Mouse (Mus musculus) intestine, postnatal 0 days (tissue): ENCODE measurements around the gene Ncoa4. TPM values are rescaled to one million over a fixed set of nuclear protein-coding genes. Genes with fewer than 3 reads are reported as not detected.
"Not testable (repeated sequence)": the region's sequence is repeated elsewhere in the genome, so short reads cannot be mapped to it uniquely, and the experiment has no call there.

Experiments used
- ATAC-seq: fragments of 200-750 bp; cut with Nextera tagmentation; 2 replicates; pipeline ENCODE4 v1.8.0; 2017; ENCODE audit warnings: mild to moderate bottlenecking, moderate TSS enrichment, moderate library complexity
- H3K27ac ChIP-seq: fragments of 300-500 bp; sonication (generic); 2 replicates; pipeline ENCODE4 v1.5.1; 2014; ENCODE audit warnings: mild to moderate bottlenecking, low read depth, low read length, moderate library complexity
- H3K27me3 ChIP-seq: fragments of 300-500 bp; sonication (generic); replicated peaks from 2 replicates; pipeline ENCODE4 v1.6.1; 2014; ENCODE audit warnings: low read length, mixed read lengths; ENCODE audit not compliant: control insufficient read depth, insufficient read depth
- H3K36me3 ChIP-seq: fragments of 300-500 bp; sonication (generic); 2 replicates; pipeline ENCODE4 v1.6.1; 2014; ENCODE audit warnings: mild to moderate bottlenecking, moderate library complexity; ENCODE audit not compliant: control insufficient read depth, insufficient read depth
- H3K4me1 ChIP-seq: fragments of 300-500 bp; sonication (generic); replicated peaks from 2 replicates; pipeline ENCODE4 v1.6.1; 2014; ENCODE audit warnings: antibody characterized with exemption, low read length, mixed read lengths; ENCODE audit not compliant: control insufficient read depth, insufficient read depth
- H3K4me2 ChIP-seq: fragments of 300-500 bp; sonication (generic); replicated peaks from 2 replicates; pipeline ENCODE4 v1.6.1; 2014; ENCODE audit warnings: low read depth, mild to moderate bottlenecking, moderate library complexity
- H3K4me3 ChIP-seq: fragments of 300-500 bp; sonication (generic); 2 replicates; pipeline ENCODE4 v1.5.1; 2014; ENCODE audit warnings: low read depth, low read length
- H3K9ac ChIP-seq: fragments of 300-500 bp; sonication (generic); 2 replicates; pipeline ENCODE4 v1.6.1; 2014; ENCODE audit warnings: mild to moderate bottlenecking, low read depth, low read length
- H3K9me3 ChIP-seq: fragments of 300-500 bp; sonication (generic); 2 replicates; pipeline ENCODE4 v1.6.1; 2016; ENCODE audit warnings: mixed run types; ENCODE audit not compliant: control insufficient read depth
- CTCF ChIP-seq: sonication (generic); IDR thresholded peaks from 2 replicates; pipeline ENCODE4 v1.5.1; 2016; ENCODE audit warnings: low read depth, mild to moderate bottlenecking, control low read depth, antibody characterized with exemption, moderate library complexity
- WGBS: fragments of 180-500 bp; shearing (Covaris S2); extraction: QIAGEN DNeasy Blood & Tissue Kit; methylation state at CpG from one replicate; pipeline ENCODE4 v1.1.7; 2014; 5-methylcytosine and 5-hydroxymethylcytosine counted together
- polyA plus RNA-seq: library from polyadenylated mRNA; unstranded; fragments of >200 nt; fragmentation: Nextera tagmentation; extraction: Ambion mirVana; gene quantifications from 2 replicates; pipeline ENCODE4 v1.2.1, GENCODE M21; 2015

The Ncoa4 gene
- polyA plus RNA-seq, 1 experiment from 2014 or later = 239 TPM

- Histone ChIP-seq H3K36me3 (peaks cover 20% of the 10 kb centered on the region), H3K4me3 (peak overlapping the region; percentile 45; the same call in 1 of the 2 replicates), H3K9me3 (no peaks in the 10 kb centered on the region), H3K4me2 (peak overlapping the region; percentile 86), H3K27me3 (no peaks in the 10 kb centered on the region), H3K9ac (no peak overlapping the region), H3K27ac (no peak overlapping the region), H3K4me1 (no peaks in the 10 kb centered on the region)
- TF ChIP-seq CTCF = no peak
- WGBS = 64% methylated on average over 3 of the region's 3 CpGs
- ATAC-seq = no peak
Measured at GRCm38 (mm10) chr14:32168653-32169231, 9.1 kb downstream of the Ncoa4 start.

- Histone ChIP-seq H3K4me1 (no peaks in the 10 kb centered on the region), H3K36me3 (peaks cover 31% of the 10 kb centered on the region), H3K27me3 (no peaks in the 10 kb centered on the region), H3K9me3 (no peaks in the 10 kb centered on the region), H3K4me3 (no peak overlapping the region), H3K4me2 (no peak overlapping the region), H3K27ac (no peak overlapping the region), H3K9ac (no peak overlapping the region)
- 88% methylated on average over 4 of the region's 4 CpGs for WGBS
- no peak for ATAC-seq
- no peak for TF ChIP-seq CTCF
Measured at GRCm38 (mm10) chr14:32170137-32170536, 10.5 kb downstream of the Ncoa4 start.

GRCm38 (mm10) chr14:32175310-32175709 is 15.6 kb downstream of the Ncoa4 start:
- Histone ChIP-seq H3K4me1 (no peaks in the 10 kb centered on the region), H3K9ac (no peak overlapping the region), H3K4me3 (no peak overlapping the region), H3K27me3 (no peaks in the 10 kb centered on the region), H3K36me3 (peaks cover 50% of the 10 kb centered on the region), H3K4me2 (no peak overlapping the region), H3K27ac (no peak overlapping the region), H3K9me3 (no peaks in the 10 kb centered on the region)
- no peak for TF ChIP-seq CTCF
- 76% methylated on average over 2 of the region's 2 CpGs for WGBS
- no peak for ATAC-seq

GRCm38 (mm10) chr14:32176590-32176989 is 16.9 kb downstream of the Ncoa4 start:
- ATAC-seq = peak; percentile 62; the same call in 1 of the 2 replicates
- H3K27me3 ChIP-seq, H3K9ac ChIP-seq, H3K4me3 ChIP-seq, H3K27ac ChIP-seq, H3K9me3 ChIP-seq, H3K4me2 ChIP-seq, H3K4me1 ChIP-seq: not testable (repeated sequence)
- peaks cover 54% of the 10 kb centered on the region for H3K36me3 ChIP-seq
- WGBS = 62% methylated on average over 4 of the region's 5 CpGs

- WGBS = 72% methylated on average over 10 of the region's 10 CpGs
- H3K36me3 ChIP-seq = peaks cover 38% of the 10 kb centered on the region
- no peak for TF ChIP-seq CTCF
- no peak overlapping the region for H3K4me3 ChIP-seq
- no peaks in the 10 kb centered on the region for H3K4me1 ChIP-seq
- no peaks in the 10 kb centered on the region for H3K27me3 ChIP-seq
- H3K4me2 ChIP-seq = no peak overlapping the region
- H3K27ac ChIP-seq = peak overlapping the region; percentile 62; the same call in 1 of the 2 replicates
- H3K9me3 ChIP-seq = no peaks in the 10 kb centered on the region
- H3K9ac ChIP-seq = no peak overlapping the region
- peak; percentile 45; the same call in 1 of the 2 replicates for ATAC-seq
Measured at GRCm38 (mm10) chr14:32179393-32180195, 19.9 kb downstream of the Ncoa4 start.

GRCm38 (mm10) chr14:32180861-32181260 is 21.2 kb downstream of the Ncoa4 start:
- TF ChIP-seq CTCF = no peak
- no peaks in the 10 kb centered on the region for H3K4me1 ChIP-seq
- H3K36me3 ChIP-seq = peaks cover 42% of the 10 kb centered on the region
- H3K4me3 ChIP-seq = no peak overlapping the region
- no peaks in the 10 kb centered on the region for H3K9me3 ChIP-seq
- H3K9ac ChIP-seq = no peak overlapping the region
- no peak overlapping the region for H3K27ac ChIP-seq
- 63% methylated on average over 6 of the region's 6 CpGs for WGBS
- no peak overlapping the region for H3K4me2 ChIP-seq
- H3K27me3 ChIP-seq = no peaks in the 10 kb centered on the region
- no peak for ATAC-seq
